Mouse (Mus musculus) left cerebral cortex, postnatal 10 days (tissue): ENCODE results near the gene Smim24. TPM values are rescaled to one million over a fixed set of nuclear protein-coding genes. Genes with fewer than 3 reads are reported as not detected.
A peak's percentile ranks its signal among the peaks of the same experiment; 100 is the strongest.

Experiments used
- DNase-seq, 2 experiments: peaks; one replicate each; pipeline ENCODE4 v3.0.0; 2021 to 2022; ENCODE audit warnings: low spot score in 2 of 2, mixed read lengths in 1 of 2; ENCODE audit errors: extremely low spot score in 1 of 2
- intact Hi-C: fragments of 180-260 bp; cut with DNase I; formaldehyde crosslinking; loops from one replicate; pipeline ENCODE4 v1.15.1; 2025
- total RNA-seq, 2 experiments: library from RNA; stranded (reverse); gene quantifications; 2 replicates each; pipeline ENCODE4 v1.2.3; 2021

Smim24 gene
- total RNA-seq, 2 experiments from 2014 or later: 2.0 to 2.2 TPM

DNA sequence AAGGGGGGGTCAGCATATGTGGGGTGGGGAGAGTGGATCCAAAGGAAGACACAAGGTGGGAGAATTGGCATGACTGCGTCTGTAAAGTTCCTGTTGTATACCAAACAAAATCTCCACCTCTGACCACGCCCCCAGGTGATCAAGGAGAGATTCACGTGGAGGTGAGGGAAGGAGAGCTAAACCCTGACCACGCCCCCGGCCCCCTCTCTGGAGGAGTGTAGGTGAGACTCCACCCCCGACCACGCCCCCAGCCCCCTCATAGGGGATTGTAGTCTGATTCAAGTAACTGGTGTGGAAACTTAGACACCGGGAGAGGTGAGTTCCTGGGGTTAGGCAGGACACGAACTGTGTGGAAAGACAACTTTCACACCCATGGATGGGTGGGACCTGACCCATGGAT, 11.2 kb downstream of the Smim24 start:
- intact Hi-C loops: no loop called here
- peak in 1 of 2 experiments; percentile 67 for DNase-seq

DNA sequence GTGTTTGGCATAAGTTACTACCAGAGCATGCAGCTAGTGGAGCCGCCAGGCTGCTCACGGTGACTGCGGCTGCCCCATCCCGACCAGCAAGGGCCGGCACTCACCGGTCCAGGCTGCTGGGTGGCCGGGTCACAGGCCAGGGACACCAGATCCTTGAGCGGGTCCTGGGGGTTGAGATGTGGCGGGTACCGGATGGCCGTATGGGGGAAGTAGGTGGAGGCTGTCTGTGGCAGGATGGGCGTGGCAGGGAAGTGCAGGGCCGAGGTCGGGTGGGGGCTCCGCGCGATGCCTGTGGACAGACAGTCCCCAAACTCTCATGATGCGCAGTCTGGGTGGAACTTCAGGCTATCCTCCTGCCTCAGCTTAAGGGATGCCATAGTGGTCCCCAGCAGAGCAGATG, 11.9 kb downstream of the Smim24 start:
- intact Hi-C loops: no loop called here
- DNase-seq: peak in 1 of 2 experiments; percentile 72

GRCm38 (mm10) chr10:81405588-81406201, 12.8 kb downstream of the Smim24 start:
- intact Hi-C loops: no loop called here
- DNase-seq: peak in 1 of 2 experiments; percentile 76

GRCm38 (mm10) chr10:81406504-81407440, 13.9 kb downstream of the Smim24 start:
- intact Hi-C loops: no loop called here
- no peak for DNase-seq

DNA sequence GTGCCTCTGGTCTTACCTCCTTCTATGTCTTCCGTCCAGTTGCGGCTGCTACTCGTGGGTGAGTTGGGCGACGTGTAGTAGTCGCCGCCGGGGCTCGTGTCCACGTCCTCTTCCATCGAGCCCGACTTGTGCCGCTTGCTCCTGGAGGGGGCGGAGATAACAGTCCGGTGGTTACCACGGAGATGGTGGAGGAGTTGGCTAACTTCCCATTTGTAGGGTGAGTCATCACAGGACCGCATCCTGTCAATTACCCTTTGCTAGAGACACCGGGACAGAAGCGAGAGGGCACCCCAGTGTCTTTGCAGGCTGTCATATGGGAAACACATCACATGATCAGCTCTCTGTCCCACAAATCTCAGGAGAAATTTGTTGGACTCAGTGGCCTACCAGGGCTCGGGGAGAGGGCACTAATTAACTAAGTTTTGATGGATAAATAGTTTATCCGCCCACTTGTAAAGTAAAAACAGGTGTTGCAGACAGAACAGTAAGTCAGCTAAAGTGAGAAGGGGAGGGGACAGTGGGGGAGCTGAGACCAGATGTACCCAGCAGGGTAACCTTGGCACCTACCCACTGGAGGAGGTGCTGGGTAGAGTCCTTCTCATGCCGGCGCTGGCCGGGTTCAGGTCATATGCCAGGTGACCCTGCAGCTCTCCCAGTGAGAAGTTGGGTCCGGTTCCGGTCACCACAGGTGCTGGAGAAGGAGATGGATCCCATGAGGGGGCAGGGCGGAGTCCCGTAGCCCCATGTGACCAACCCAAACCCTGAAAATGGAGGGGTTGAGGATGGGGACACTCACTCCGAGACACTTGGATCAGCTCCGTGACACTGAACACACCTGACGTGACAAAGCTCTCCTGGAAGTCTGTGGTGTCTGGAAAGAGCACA, 14.9 kb downstream of the Smim24 start:
- DNase-seq: peak; percentile 76 to 89
- intact Hi-C loops: no loop called here

- no peak for DNase-seq
- intact Hi-C loops: no loop called here
Measured at GRCm38 (mm10) chr10:81408424-81408729, 15.5 kb downstream of the Smim24 start.

GRCm38 (mm10) chr10:81408871-81409291, 16.0 kb downstream of the Smim24 start:
- DNase-seq: peak in 1 of 2 experiments; percentile 94
- intact Hi-C loops: no loop called here

- intact Hi-C loops: no loop called here
- no peak for DNase-seq
Measured at GRCm38 (mm10) chr10:81409330-81409729, 16.5 kb downstream of the Smim24 start.

DNA sequence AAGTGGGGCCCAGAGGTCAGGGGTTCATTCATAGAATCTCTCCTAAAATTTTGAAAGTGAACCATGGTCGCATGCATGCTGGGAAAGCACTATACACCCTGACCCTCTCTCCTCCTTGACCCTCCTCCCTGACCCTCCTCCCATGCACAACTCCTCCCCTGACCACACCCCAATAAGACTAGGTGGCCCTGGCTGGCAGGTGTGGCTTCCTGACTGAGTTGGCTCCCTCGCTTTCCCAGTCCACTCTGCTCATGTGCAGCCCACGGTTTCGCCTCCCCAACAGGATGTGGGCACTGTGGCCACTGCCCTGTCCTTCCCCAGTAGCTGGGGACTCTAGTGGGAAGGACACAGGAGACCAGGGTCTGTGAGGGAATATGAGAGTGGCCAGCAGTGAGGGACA, 17.5 kb downstream of the Smim24 start:
- intact Hi-C loops: no loop called here
- DNase-seq: no peak

GRCm38 (mm10) chr10:81410981-81411380, 18.1 kb downstream of the Smim24 start:
- intact Hi-C loops: no loop called here

DNA sequence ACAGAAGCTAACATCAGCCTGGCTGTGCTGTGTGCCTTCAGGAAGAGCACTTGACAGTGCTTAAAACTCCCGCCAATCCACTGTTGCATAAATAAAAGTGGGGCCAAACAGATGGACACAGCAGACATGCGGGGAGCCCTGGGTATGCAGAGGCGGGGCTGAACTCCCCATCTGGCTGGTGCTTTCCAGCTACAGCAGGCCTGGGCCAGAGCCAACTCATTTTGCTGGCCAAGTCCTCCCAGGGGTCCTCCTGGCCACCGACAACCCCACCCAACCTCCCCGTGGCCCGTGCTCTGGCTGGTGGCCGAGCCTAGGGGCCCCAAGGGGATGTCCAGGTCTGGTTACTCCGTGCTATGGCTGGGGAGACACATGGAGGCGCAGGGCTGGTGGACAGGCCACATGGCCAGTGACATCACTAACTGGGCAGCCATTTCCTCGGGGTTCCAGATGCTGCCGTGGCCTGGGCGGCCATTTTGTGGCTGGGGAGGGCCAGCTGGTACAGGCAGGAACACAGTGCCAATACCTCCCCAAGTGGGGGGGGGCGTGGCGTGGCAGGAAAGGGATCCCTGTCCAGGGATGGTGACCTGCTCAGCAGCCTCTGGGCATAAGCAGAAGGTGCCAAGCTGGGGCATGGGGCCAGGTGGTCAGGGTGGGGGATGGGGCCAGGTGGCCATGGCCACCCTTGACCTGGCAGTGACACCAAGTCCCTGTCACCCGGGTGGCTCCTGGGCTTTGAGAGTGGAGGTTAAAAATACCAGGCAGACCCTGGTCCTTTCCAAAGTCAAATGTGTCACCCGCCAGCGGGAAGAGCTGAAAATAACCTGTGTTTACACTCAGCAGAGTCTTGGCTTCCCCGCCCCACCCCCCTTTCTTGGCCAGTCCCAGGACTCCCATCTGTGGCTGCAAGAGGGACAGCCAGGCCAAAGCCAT, 18.9 kb downstream of the Smim24 start:
- intact Hi-C loops: no loop called here
- DNase-seq: peak in 1 of 2 experiments; percentile 93

More at GRCm38 (mm10) chr10:81410981-81411380, 18.1 kb downstream of the Smim24 start:
- DNase-seq: peak in 1 of 2 experiments; percentile 71

DNA sequence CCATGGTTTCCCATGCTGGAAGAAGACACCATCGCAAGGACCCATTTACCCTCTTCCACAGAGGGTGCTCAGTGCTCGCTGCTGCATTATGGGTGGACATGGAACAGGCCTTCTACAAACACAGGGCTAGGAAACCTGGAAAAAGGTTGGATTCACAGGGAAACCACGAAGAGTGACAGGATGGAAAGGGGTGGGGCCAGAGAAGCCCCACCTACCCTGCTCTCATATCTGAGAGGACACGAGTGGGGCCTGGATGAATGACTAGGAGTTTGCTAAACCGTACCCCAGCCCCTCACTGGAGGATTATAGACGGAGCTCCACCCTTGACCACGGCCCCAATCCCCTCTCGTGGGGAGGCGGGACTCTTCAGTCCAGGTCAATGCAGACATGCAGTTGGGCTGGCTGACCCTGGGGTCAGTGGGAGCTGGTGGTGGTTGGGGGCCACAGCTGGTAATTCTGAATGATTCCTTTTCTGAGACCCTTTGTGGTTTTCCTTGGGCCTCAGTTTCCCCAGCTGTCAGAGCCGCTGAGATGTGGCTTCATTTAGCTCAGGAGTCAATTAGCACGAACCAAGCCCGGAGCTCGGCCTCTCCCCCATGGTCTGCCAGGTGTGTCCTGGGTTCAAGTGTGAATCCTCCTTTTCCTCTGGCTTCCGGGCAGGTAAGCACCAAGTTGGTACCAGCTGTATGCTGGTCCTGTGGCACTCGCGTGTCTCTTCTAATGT, 19.9 kb downstream of the Smim24 start:
- intact Hi-C loops: no loop called here

GRCm38 (mm10) chr10:81413310-81414261, 20.7 kb downstream of the Smim24 start:
- intact Hi-C loops: no loop called here
- peak; percentile 70 to 94 for DNase-seq

More for the DNA sequence above, 19.9 kb downstream of the Smim24 start:
- no peak for DNase-seq

DNA sequence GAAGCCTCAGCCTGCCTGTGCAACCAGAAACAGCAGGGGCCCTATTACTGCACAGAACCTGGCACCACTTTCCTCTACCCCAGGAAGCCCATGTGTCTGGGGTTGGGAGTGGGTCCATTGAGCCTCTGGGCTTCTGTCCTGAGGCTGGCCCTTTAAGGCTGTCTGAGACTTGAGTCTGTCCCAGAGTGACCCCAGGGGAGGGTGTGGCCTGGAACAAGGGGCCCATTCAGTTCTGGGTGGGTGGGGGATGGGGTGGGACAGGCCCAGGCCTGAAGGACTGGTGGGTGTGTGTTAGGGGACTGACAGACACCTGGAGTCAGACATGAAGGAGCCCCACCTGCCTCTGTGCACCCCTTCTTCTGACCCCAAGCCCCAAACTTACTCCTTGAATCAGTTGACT, 21.8 kb downstream of the Smim24 start:
- peak in 1 of 2 experiments; percentile 79 for DNase-seq
- intact Hi-C loops: no loop called here

GRCm38 (mm10) chr10:81415146-81415545, 22.3 kb downstream of the Smim24 start:
- intact Hi-C loops: no loop called here

DNA sequence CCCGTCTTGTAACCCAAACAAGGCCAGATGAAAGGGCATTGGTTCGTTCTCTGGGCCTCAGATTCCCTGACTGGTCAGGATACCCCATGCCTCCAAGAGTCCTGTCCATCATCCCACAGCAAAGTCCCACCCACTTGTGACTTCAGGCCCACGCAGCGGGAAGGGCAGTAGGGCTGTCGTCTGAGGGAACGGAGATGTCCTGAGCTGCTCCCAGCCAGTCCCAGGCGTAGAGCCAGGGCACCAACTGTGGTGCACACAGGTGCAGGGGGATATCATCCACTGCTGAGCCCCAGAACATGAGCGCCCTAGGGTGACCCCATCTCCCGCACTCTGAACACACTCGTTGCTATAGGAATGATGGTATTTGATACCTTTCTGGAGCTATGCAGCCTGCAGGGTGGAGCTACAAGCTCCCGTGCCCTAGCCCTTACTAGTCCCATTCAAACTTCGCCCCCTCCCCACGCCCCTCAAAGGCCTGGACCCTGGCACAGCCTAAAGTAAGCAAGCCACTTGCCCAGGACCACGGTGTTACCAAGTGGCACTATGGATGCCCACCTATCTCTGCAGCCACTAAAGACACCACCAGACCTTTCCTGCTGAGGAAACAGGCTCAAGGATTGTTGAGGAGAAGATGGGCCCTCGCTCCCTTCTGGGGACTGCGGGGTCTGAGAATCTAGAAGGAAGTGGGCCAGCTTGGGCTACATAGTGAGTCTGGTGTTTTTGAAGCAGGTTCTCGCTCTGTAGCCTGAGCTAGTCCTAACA, 22.9 kb downstream of the Smim24 start:
- intact Hi-C loops: no loop called here

More at GRCm38 (mm10) chr10:81415146-81415545, 22.3 kb downstream of the Smim24 start:
- no peak for DNase-seq

More for the DNA sequence above, 22.9 kb downstream of the Smim24 start:
- DNase-seq: peak in 1 of 2 experiments; percentile 74
